7 mouse cellular contexts compared by ENCODE assay signal in the genomic region with DNA sequence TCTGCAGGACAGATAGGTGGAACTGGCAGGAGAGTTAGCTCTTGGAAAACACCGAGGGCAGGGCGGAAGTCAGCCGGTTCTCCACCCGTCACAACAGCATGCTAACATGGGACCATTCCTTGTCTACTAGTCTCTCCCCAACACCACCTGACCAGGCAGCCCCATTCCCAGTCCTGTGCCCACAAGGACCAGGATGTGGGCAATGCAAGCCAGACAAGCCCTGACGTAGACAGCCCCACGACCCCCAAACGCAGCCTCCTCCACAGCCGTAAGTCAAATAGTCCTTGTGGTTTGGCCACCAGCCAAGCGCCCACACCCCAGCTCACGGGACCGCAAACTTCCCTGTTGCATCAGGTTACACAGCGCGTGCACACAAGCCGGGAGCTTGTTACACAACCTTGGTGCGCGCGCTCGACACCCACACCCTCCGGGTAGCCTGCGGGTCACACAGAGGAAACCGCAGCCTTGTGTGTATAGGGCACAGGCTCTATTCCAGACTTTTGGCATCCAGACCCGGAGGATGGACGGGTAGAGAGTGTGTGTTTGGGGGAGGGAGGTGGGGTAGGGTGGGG. TPM values are rescaled to one million over a fixed set of nuclear protein-coding genes. Genes with fewer than 3 reads are reported as not detected.
DNase-seq lines count a peak whose midpoint lies in the region; ATAC-seq and TF ChIP-seq lines count a peak whose summit lies in the region.

No protein-coding gene starts in this region.

- H3K27ac ChIP-seq in ES-Bruce4 (ENCODE audit: insufficient read depth, low read length): peak overlapping the region; percentile 16; the same call in 1 of the 2 replicates
- peak overlapping the region; percentile 57 for H3K27ac ChIP-seq in embryonic facial prominence, embryonic 10.5 days (replicated peaks)
- H3K27ac ChIP-seq in stomach, embryonic 14.5 days (ENCODE audit: low read length): peak overlapping the region; percentile 2; the same call in 1 of the 2 replicates

- TF ChIP-seq CTCF in ES-Bruce4 (IDR thresholded peaks at IDR 0.05; ENCODE audit: low read depth, low read length): no peak

- H3K36me3 ChIP-seq in ES-Bruce4 (ENCODE audit: control insufficient read depth, insufficient read depth, low read length, poor library complexity, severe bottlenecking): no peaks in the 10 kb centered on the region
- no peaks in the 10 kb centered on the region for H3K36me3 ChIP-seq in embryonic facial prominence, embryonic 10.5 days (replicated peaks)
- no peaks in the 10 kb centered on the region for H3K36me3 ChIP-seq in stomach, embryonic 14.5 days (ENCODE audit: control insufficient read depth, insufficient read depth, low read length)

- H3K4me3 ChIP-seq in ES-Bruce4 (ENCODE audit: low read depth, low read length): peak overlapping the region; percentile 43
- peak overlapping the region; percentile 18; the same call in 1 of the 2 replicates for H3K4me3 ChIP-seq in embryonic facial prominence, embryonic 10.5 days
- H3K4me3 ChIP-seq in stomach, embryonic 14.5 days (ENCODE audit: low read depth, low read length): peak overlapping the region; percentile 10; the same call in 1 of the 2 replicates

- H3K9ac ChIP-seq in ES-Bruce4 (ENCODE audit: low read depth, poor library complexity, severe bottlenecking): peak overlapping the region; percentile 10
- no peak overlapping the region; the same call in 1 of the 2 replicates for H3K9ac ChIP-seq in stomach, embryonic 14.5 days (replicated peaks; ENCODE audit: low read depth, low read length)

- intact Hi-C loops in heart, postnatal 14 days (cut with DNase I): no loop called here

- peak; percentile 80 for TF ChIP-seq EP300 in ES-Bruce4 (IDR thresholded peaks at IDR 0.05; ENCODE audit: insufficient read depth, low read depth, low read length)

- H3K4me2 ChIP-seq in stomach, embryonic 14.5 days (replicated peaks; ENCODE audit: low read depth, low read length): peak overlapping the region; percentile 48

- peaks cover 5% of the 10 kb centered on the region for H3K4me1 ChIP-seq in ES-Bruce4 (ENCODE audit: control insufficient read depth, insufficient read depth, low read length)
- H3K4me1 ChIP-seq in embryonic facial prominence, embryonic 10.5 days: peaks cover 31% of the 10 kb centered on the region
- H3K4me1 ChIP-seq in stomach, embryonic 14.5 days (ENCODE audit: control insufficient read depth, insufficient read depth, low read length): peaks cover 13% of the 10 kb centered on the region

- peak; percentile 69 for DNase-seq in embryonic facial prominence, embryonic 10.5 days (ENCODE audit: low spot score)
- DNase-seq in heart, postnatal 14 days: peak; percentile 72
- peak; percentile 79 to 87 for DNase-seq in kidney, postnatal 4 days
- peak; percentile 92 for DNase-seq in lung, postnatal 10 days

- peak; percentile 80 for ATAC-seq in activated CD4-positive, CD25-positive, alpha-beta regulatory T cell, adult 4 months
- ATAC-seq in stomach, embryonic 14.5 days (ENCODE audit: insufficient number of reproducible peaks, insufficient read depth, low FRiP score, low read depth): peak; percentile 83

- WGBS in embryonic facial prominence, embryonic 10.5 days: 68% methylated on average over 23 of the region's 23 CpGs
- 17% methylated on average over 23 of the region's 23 CpGs for WGBS in stomach, embryonic 14.5 days

- H3K27me3 ChIP-seq in ES-Bruce4 (ENCODE audit: control insufficient read depth, insufficient read depth, low read length, poor library complexity, severe bottlenecking): no peaks in the 10 kb centered on the region
- 0 out of 2 replicates have a peak, but pooled peaks cover 3% of the 10 kb centered on the region for H3K27me3 ChIP-seq in embryonic facial prominence, embryonic 10.5 days (replicated peaks; ENCODE audit: low read depth, poor library complexity, severe bottlenecking)
- H3K27me3 ChIP-seq in stomach, embryonic 14.5 days (ENCODE audit: control insufficient read depth, insufficient read depth, low read length): no peaks in the 10 kb centered on the region

- no peaks in the 10 kb centered on the region for H3K9me3 ChIP-seq in ES-Bruce4 (replicated peaks; ENCODE audit: control insufficient read depth, insufficient read depth, low read length, poor library complexity, severe bottlenecking)
- H3K9me3 ChIP-seq in embryonic facial prominence, embryonic 10.5 days: no peaks in the 10 kb centered on the region
- no peaks in the 10 kb centered on the region for H3K9me3 ChIP-seq in stomach, embryonic 14.5 days (ENCODE audit: control insufficient read depth, low read depth, low read length)

- TF ChIP-seq POLR2A in ES-Bruce4 (IDR thresholded peaks at IDR 0.05; ENCODE audit: insufficient read depth, low read length): no peak

RNA-seq across cellular contexts. Expression of gene Mrps18a, which starts 37.0 kb away (rescaled TPM):
- 71.7 and 78.5 TPM in 2 replicates for polyA plus RNA-seq in ES-Bruce4 (2011; ENCODE audit: insufficient read depth, insufficient read length, low read depth, missing spikeins)
- 100 to 1,000 TPM; 101 to 132 TPM for polyA plus RNA-seq in activated CD4-positive, CD25-positive, alpha-beta regulatory T cell, adult 4 months (2017; shearing (Covaris generic))
- 152 and 154 TPM in 2 replicates for polyA plus RNA-seq in embryonic facial prominence, embryonic 10.5 days (2016; fragmentation: Nextera tagmentation; extraction: Ambion mirVana)
- total RNA-seq in heart, postnatal 14 days (2021): 100 to 1,000 TPM; 115 to 119 TPM
- 132 and 141 TPM in 2 replicates for polyA plus RNA-seq in stomach, embryonic 14.5 days (2014; fragmentation: Nextera tagmentation; extraction: Ambion mirVana)

RNA-seq across cellular contexts. Expression of gene Vegfa, which starts 41.6 kb away (rescaled TPM):
- polyA plus RNA-seq in ES-Bruce4 (2011; ENCODE audit: insufficient read depth, insufficient read length, low read depth, missing spikeins): 76.2 and 86.3 TPM in 2 replicates
- not detected for polyA plus RNA-seq in activated CD4-positive, CD25-positive, alpha-beta regulatory T cell, adult 4 months (2017; shearing (Covaris generic))
- polyA plus RNA-seq in embryonic facial prominence, embryonic 10.5 days (2016; fragmentation: Nextera tagmentation; extraction: Ambion mirVana): 2.1 and 2.3 TPM in 2 replicates
- total RNA-seq in heart, postnatal 14 days (2021): 100 to 1,000 TPM; 275 TPM
- 6.8 and 8.1 TPM in 2 replicates for polyA plus RNA-seq in stomach, embryonic 14.5 days (2014; fragmentation: Nextera tagmentation; extraction: Ambion mirVana)

Comparison
In these comparisons a context has a peak if more than half of its experiments do, and no peak if none do; other contexts are left out.
1. Peak in every context shown above with its lines: DNase-seq, ATAC-seq, H3K4me3 ChIP-seq and H3K27ac ChIP-seq.
2. H3K27ac ChIP-seq: peak in every context shown above with its lines; median percentile 57 in embryonic facial prominence, embryonic 10.5 days; 16 in ES-Bruce4; 2 in stomach, embryonic 14.5 days.